Mouse (Mus musculus): ENCODE measurements around the gene Rapgef2. TPM values are rescaled to one million over a fixed set of nuclear protein-coding genes. Genes with fewer than 3 reads are reported as not detected.

Rapgef2 gene
- polyA plus RNA-seq, 1 experiment from 2014 or later, result 5.3 TPM

DNA sequence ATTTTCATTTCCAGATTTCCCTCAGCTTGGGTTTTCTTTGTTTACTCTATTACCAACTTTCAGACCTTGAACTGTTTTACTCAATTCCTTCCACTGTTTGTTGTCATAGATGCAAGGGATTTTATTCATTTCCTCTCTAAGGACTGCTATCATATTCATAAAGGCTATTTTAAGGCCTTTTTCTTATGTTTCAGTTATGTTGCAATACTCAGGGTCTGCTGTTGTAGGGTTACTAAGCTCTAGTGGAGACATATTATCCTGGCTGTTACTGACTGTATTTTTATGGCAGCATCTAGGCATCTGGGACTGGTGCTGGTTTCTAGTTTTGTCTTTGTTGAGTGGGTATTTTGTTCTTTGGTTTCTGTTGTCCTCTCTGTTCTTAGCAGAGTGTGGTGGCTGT, 128.1 kb downstream of the Rapgef2 start:
- Histone ChIP-seq H3K4me1 (no peaks in the 10 kb centered on the region), H3K36me3 (no peaks in the 10 kb centered on the region), H3K4me3 (no peak overlapping the region), H3K27ac (no peak overlapping the region), H3K9me3 (replicated peaks) (no peaks in the 10 kb centered on the region), H3K27me3 (ENCODE audit: low read depth, poor library complexity, severe bottlenecking) (no peaks in the 10 kb centered on the region)
- no peak for DNase-seq (ENCODE audit: low spot score)

DNA sequence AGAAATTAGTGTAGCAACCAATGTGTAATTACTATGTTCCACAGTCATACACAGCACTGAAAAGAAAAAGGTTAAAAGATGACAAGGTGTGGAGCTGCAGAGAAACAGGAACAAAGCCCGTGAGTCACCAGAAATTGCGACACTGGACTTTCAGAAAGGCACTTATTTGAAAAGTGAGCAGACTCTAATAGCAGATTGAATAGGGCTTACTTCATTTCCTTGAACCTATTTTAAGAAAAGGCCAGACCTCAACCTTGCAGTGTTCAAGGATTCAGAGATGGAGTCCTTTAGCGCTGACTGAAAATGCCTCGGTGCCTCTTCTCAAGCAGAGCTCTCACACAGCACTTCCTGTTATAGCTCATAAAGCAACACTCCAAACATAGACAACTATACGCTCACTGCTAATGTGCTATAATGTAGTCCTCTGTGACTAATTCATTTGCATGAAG, 133.3 kb downstream of the Rapgef2 start:
- Histone ChIP-seq H3K4me1 (no peaks in the 10 kb centered on the region), H3K27ac (no peak overlapping the region), H3K36me3 (peaks cover 3% of the 10 kb centered on the region; the same call in 1 of the 2 replicates), H3K27me3 (ENCODE audit: low read depth, poor library complexity, severe bottlenecking) (no peaks in the 10 kb centered on the region), H3K4me3 (no peak overlapping the region), H3K9me3 (replicated peaks) (no peaks in the 10 kb centered on the region)
- 90% methylated on average over 5 of the region's 5 CpGs for WGBS
- no peak for DNase-seq (ENCODE audit: low spot score)

DNA sequence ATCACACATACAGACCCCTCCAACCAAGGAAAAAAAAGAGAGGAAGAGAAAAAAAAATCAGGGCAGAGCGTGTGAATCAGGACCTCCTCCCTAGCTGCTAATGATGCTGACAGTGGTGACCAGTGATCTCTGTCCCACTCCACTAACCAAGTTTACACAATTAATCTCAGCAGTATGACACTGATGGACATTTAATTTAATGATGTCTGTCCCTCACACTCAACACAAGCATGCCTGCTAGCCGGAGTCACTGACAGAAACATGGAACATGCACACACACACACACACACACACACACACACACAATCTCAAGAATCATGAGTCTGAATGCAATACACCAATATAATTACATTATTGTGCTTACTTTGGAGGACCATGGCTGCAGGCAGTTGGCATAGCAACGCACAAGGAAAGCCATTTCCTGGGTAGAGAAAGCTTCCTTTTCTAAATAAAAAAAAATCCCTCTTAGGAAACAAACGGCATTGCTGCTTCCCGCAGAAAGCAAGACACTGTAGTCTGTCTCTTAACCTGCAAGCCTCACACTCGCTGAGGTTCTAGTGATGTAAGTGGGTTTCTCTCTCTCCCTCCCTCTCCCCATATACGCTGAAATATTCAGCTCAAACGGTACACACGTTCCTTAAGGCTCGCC, 140.8 kb downstream of the Rapgef2 start:
- H3K36me3 ChIP-seq, result no peaks in the 10 kb centered on the region
- WGBS, result 64% methylated on average over 10 of the region's 10 CpGs
- no peaks in the 10 kb centered on the region for H3K9me3 ChIP-seq (replicated peaks)
- DNase-seq (ENCODE audit: low spot score), result no peak
- no peak overlapping the region for H3K27ac ChIP-seq
- no peaks in the 10 kb centered on the region for H3K27me3 ChIP-seq (ENCODE audit: low read depth, poor library complexity, severe bottlenecking)
- H3K4me1 ChIP-seq, result peaks cover 17% of the 10 kb centered on the region
- no peak overlapping the region for H3K4me3 ChIP-seq

DNA sequence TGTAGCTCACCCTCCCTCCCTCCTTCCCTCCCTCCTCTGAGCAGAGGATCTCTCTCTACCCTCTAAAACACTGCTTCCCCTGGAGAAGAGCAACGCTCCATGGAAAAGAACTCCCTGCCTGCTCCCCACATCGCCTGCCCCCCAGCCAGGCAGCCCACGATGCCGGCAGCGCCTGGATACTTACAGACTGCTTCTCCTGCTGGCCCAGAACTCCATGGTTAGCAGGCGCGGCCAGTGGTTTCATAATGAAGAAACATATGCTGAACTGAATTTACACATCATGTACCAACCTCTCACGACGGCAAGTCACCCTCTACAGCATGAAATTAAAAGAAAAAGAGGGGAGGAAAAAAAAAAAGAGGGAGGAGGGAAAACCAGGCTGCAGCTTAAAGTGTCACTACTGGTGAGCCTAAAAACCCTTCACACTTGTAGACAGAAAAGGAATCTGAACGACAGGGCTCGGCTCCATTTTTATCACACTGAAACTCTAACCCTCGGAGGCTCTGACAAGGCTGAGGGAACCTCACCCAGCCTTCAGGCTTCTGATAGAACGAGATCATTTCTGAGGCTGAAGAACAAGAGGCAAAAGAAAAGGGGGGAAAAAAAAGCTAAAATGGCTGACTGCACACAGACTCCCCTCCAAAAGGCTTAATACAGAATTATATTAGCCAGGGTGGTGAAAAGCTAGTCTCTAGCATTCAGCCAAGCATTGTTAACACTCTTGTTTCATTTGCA, 141.5 kb downstream of the Rapgef2 start:
- no peak for DNase-seq (ENCODE audit: low spot score)
- no peaks in the 10 kb centered on the region for H3K9me3 ChIP-seq (replicated peaks)
- H3K4me3 ChIP-seq, result no peak overlapping the region
- WGBS, result 46% methylated on average over 13 of the region's 13 CpGs
- peaks cover 17% of the 10 kb centered on the region for H3K4me1 ChIP-seq
- H3K36me3 ChIP-seq, result no peaks in the 10 kb centered on the region
- no peaks in the 10 kb centered on the region for H3K27me3 ChIP-seq (ENCODE audit: low read depth, poor library complexity, severe bottlenecking)
- peak overlapping the region; percentile 25; the same call in 1 of the 2 replicates for H3K27ac ChIP-seq

DNA sequence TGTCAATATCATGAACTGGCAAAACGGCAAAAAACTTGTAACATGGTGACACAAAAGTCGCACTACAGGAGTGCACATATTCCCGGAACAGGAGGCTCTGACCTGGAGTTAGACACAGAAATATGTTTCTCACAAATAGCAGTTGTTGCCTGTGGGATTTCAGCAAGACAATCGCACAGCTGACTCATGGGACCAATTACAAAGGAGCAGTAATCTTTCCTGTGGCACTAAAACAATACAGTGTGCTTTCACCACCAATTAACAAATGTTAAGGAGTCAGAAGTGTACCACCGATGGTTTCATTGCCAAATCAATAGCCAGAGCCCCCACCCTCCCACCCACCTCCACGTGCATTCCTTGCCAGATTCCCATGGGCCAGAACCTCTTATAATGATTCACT, 142.2 kb downstream of the Rapgef2 start:
- H3K4me3 ChIP-seq, result no peak overlapping the region
- no peak overlapping the region for H3K27ac ChIP-seq
- 87% methylated on average over 6 of the region's 6 CpGs for WGBS

DNA sequence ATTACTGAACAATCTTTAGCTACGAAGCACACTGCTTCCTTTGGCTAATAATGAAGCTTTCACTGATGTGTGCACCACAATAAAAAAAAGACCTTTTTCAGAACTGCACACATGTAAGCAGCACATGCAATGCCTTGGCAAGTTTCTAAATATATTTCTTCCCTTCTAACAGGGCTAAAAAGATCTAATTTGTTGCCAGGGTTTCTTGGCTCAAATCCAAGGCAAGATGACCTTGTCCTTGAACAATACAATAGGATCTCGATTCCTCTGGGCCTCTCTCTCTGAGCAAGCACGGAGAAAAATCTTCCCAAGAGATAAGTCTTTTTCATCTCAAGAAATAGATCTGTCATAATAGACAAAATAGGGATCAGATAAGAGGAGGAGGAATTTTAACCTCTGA, 147.1 kb downstream of the Rapgef2 start:
- no peak overlapping the region for H3K4me3 ChIP-seq
- H3K27ac ChIP-seq, result no peak overlapping the region
- H3K4me1 ChIP-seq, result no peaks in the 10 kb centered on the region
- DNase-seq (ENCODE audit: low spot score), result no peak
- no peaks in the 10 kb centered on the region for H3K36me3 ChIP-seq
- H3K27me3 ChIP-seq (ENCODE audit: low read depth, poor library complexity, severe bottlenecking), result no peaks in the 10 kb centered on the region
- no peaks in the 10 kb centered on the region for H3K9me3 ChIP-seq (replicated peaks)
- WGBS, result 91% methylated on average over 3 of the region's 3 CpGs

More for the DNA sequence above, 142.2 kb downstream of the Rapgef2 start:
- H3K27me3 ChIP-seq (ENCODE audit: low read depth, poor library complexity, severe bottlenecking), result no peaks in the 10 kb centered on the region
- H3K4me1 ChIP-seq, result peaks cover 17% of the 10 kb centered on the region
- no peak for DNase-seq (ENCODE audit: low spot score)
- no peaks in the 10 kb centered on the region for H3K36me3 ChIP-seq
- H3K9me3 ChIP-seq (replicated peaks), result no peaks in the 10 kb centered on the region

DNA sequence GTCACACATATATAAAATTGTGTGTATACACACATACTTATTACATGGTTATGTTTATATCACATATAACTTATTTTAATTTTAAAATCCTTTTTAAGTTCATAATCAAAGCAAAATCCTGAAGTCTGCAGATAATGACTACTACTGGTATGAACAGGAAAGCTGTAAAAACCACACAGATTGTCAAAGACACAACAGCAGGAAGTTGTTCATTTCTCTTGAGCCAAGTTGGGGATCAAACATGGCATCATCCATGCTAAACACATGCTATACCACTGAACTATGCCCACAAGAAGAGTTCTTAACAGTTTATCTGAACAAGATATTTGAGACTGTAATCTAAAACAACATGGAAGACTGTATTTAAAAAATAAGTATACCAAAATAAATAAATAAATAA, 147.7 kb downstream of the Rapgef2 start:
- Histone ChIP-seq H3K4me1 (no peaks in the 10 kb centered on the region), H3K27me3 (ENCODE audit: low read depth, poor library complexity, severe bottlenecking) (no peaks in the 10 kb centered on the region), H3K4me3 (no peak overlapping the region), H3K36me3 (no peaks in the 10 kb centered on the region), H3K27ac (no peak overlapping the region), H3K9me3 (replicated peaks) (no peaks in the 10 kb centered on the region)
- DNase-seq (ENCODE audit: low spot score), result no peak

DNA sequence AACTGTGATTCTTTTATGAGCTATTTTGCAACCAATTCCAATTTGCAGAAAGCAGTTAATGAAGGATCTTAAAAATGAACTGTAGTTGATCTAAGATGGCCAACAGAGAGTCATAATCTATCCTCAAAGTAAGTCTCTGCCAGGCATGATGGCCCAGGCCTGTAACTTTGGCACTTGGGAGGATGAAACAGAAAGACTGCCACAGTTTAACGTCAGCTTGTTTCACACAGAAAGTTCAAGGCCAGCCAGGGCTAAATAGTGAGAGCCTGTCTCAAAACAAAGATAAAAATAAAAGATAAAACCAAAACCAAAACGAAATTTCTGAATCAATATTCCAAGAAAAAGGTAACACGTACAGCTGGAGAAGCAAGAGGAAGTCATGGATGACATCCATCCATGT, 155.3 kb downstream of the Rapgef2 start:
- Histone ChIP-seq H3K36me3 (no peaks in the 10 kb centered on the region), H3K27me3 (ENCODE audit: low read depth, poor library complexity, severe bottlenecking) (no peaks in the 10 kb centered on the region), H3K9me3 (replicated peaks) (no peaks in the 10 kb centered on the region), H3K4me1 (no peaks in the 10 kb centered on the region), H3K4me3 (no peak overlapping the region), H3K27ac (no peak overlapping the region)
- no peak for DNase-seq (ENCODE audit: low spot score)
- WGBS, result 83% methylated on average over 3 of the region's 3 CpGs

DNA sequence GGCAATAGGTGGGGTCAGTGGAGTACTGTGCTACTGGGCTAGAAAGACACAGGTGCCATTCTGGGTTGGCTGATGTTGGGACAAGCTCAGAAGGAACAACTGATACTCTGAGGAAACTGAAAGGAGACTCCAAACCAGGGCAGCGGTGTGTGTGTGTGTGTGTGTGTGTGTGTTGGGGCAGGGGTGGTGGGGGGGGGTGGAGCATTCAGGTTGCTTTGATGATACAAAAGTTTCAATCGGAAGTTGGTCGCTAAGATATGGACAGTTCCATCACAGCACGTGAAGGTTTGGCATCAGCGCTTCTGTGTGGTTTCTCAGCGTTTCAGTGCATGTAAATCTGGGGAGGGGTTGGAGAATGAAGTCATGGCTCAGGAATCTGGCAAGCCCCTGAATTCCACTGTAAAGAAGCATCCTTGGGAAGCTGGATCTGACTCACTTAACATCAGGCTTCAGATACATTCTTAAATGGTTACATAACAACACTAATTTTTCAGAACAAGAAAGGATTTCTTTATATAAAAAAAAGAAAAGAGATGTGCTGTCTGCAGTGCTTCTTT, 157.2 kb downstream of the Rapgef2 start:
- 93% methylated on average over 6 of the region's 6 CpGs for WGBS
- Histone ChIP-seq H3K27me3 (ENCODE audit: low read depth, poor library complexity, severe bottlenecking) (no peaks in the 10 kb centered on the region), H3K4me1 (no peaks in the 10 kb centered on the region), H3K36me3 (no peaks in the 10 kb centered on the region), H3K27ac (no peak overlapping the region), H3K4me3 (no peak overlapping the region), H3K9me3 (replicated peaks) (no peaks in the 10 kb centered on the region)
- DNase-seq (ENCODE audit: low spot score), result no peak

DNA sequence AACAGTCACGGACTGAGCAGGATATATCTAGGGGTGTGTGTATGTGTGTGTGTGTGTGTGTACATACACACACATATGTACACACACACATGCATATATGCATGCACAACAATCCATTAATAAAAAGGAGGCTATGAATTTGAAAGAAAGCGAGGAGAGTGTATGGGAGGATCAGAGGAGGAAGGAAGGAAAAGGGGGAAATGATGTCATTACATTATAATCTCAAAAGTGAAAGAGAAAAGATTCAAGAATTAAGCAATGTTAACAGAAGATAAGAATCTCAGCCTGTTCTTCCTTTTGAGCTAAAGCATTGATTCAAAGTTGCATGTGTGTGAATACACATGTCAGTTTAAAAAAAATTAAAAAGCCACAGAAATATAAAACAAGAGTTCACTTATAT, 158.5 kb downstream of the Rapgef2 start:
- Histone ChIP-seq H3K4me3 (no peak overlapping the region), H3K36me3 (no peaks in the 10 kb centered on the region), H3K9me3 (replicated peaks) (no peaks in the 10 kb centered on the region), H3K27me3 (ENCODE audit: low read depth, poor library complexity, severe bottlenecking) (no peaks in the 10 kb centered on the region), H3K4me1 (no peaks in the 10 kb centered on the region), H3K27ac (no peak overlapping the region)
- DNase-seq (ENCODE audit: low spot score), result no peak
- 89% methylated on average over 2 of the region's 2 CpGs for WGBS

DNA sequence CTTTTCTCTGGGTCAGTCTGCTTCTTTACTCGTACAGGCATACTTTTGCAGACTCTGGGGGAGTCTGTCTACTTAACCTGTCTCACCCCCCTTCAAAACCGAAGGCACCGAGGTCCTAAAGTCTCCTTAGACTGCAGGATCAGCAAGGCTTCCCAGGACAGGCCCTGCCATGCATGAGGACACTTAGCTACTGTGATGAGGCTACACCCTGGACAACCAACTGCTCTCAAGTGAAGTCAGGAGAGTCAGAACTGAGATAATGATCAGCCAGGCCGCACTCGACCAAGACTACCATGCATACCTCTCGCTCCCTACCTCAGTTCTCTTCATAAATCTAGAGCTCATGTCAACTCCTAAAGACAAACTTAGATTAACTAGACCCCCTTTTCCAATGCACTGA, 159.5 kb downstream of the Rapgef2 start:
- no peaks in the 10 kb centered on the region for H3K4me1 ChIP-seq
- no peaks in the 10 kb centered on the region for H3K27me3 ChIP-seq (ENCODE audit: low read depth, poor library complexity, severe bottlenecking)
- WGBS, result 90% methylated on average over 6 of the region's 6 CpGs
- H3K9me3 ChIP-seq (replicated peaks), result no peaks in the 10 kb centered on the region
- DNase-seq (ENCODE audit: low spot score), result no peak
- H3K27ac ChIP-seq, result no peak overlapping the region
- no peaks in the 10 kb centered on the region for H3K36me3 ChIP-seq
- H3K4me3 ChIP-seq, result no peak overlapping the region

DNA sequence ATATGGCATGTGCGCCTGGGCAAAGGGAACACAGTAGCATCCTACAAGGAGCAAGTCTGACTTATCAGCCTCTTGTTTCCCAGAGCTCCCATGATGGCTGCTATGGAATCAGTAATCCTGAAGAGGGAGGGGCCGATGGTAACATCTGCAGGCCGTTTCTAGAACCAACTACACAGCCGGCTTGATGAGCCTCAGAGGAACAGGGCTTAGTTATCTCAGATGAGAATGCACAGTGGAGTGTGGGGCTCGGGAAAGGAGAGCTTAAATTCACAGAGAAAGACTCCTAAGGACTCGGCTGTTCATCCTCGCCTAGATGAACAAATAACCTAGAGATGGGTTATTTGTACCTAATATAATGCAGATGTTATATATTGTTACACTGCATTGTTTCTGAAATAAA, 164.9 kb downstream of the Rapgef2 start:
- DNase-seq (ENCODE audit: low spot score), result no peak
- no peak overlapping the region for H3K27ac ChIP-seq
- H3K4me3 ChIP-seq, result no peak overlapping the region
- H3K27me3 ChIP-seq (ENCODE audit: low read depth, poor library complexity, severe bottlenecking), result no peaks in the 10 kb centered on the region
- H3K4me1 ChIP-seq, result no peaks in the 10 kb centered on the region
- no peaks in the 10 kb centered on the region for H3K36me3 ChIP-seq
- no peaks in the 10 kb centered on the region for H3K9me3 ChIP-seq (replicated peaks)
- 89% methylated on average over 7 of the region's 7 CpGs for WGBS

DNA sequence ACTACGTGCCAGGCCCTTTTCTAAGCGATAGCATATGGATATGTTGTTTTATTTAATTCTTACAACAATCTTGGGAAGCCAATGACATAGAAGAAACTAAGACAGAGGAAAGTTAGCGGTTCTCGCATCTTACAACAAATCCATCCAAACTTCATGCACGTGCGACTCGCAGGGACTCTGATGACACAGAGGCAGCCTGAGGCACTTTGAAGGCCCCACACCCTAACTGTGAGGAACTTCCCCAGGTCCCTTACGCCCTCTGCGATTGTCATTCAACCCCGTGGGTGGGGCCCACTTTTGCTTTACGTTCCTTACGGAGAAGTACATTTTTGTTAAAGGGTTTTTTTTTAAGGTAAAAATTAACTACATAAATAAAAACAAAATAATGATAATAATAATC, 166.3 kb downstream of the Rapgef2 start:
- no peak overlapping the region for H3K4me3 ChIP-seq
- no peak overlapping the region for H3K27ac ChIP-seq
- no peaks in the 10 kb centered on the region for H3K4me1 ChIP-seq
- DNase-seq (ENCODE audit: low spot score), result no peak
- 95% methylated on average over 12 of the region's 12 CpGs for WGBS
- H3K9me3 ChIP-seq (replicated peaks), result no peaks in the 10 kb centered on the region
- H3K27me3 ChIP-seq (ENCODE audit: low read depth, poor library complexity, severe bottlenecking), result no peaks in the 10 kb centered on the region
- no peaks in the 10 kb centered on the region for H3K36me3 ChIP-seq
